Mouse (Mus musculus) kidney, adult 2 months (tissue): ENCODE measurements around the gene Cnpy3.

Experiments
- CTCF ChIP-seq: fragments of 200-500 bp; conservative IDR thresholded peaks from 2 replicates; pipeline ENCODE4 v1.5.1; 2011; ENCODE audit warnings: low read depth, mild to moderate bottlenecking, control low read depth, low read length, moderate library complexity, mixed read lengths; ENCODE audit not compliant: insufficient read depth, insufficient read length
- POLR2A ChIP-seq: fragments of 200-500 bp; IDR thresholded peaks from one replicate; pipeline ENCODE4 v1.6.1; 2011; ENCODE audit warnings: low read depth, low read length, control low read depth

- no peak for TF ChIP-seq POLR2A
- TF ChIP-seq CTCF = peak; percentile 51
Observed at GRCm38 (mm10) chr17:46728021-46728420, 24.0 kb downstream of the Cnpy3 start.
